Mouse (Mus musculus) liver, embryonic 14.5 days (tissue): ENCODE data around the gene Lyst.

Source experiments
- CTCF ChIP-seq: IDR thresholded peaks from 2 replicates; pipeline ENCODE4 v1.5.1; 2016; ENCODE audit warnings: antibody characterized with exemption, low read depth, control low read depth
- EP300 ChIP-seq: IDR thresholded peaks from 2 replicates; pipeline ENCODE4 v1.6.1; 2016; ENCODE audit warnings: antibody characterized with exemption, low read depth

DNA sequence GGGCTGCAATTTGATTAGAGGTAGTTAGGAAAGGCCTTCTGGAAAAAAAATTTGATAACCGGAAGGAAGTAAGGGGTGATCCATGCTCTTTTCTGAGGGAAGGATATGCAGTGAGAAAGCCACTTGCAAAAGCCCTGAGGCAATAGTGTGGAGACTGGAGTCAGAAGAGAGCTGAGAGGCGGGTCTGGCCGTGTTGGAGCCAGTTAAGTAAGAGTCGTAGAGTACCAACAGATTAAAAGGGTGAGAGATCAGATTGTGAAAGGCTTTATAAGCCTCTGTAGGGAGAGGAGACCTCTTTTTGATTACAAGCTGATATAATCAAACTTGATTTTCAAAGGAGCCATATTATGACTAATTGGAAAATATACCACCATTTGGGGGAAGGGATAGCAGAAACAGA, 1.7 kb downstream of the Lyst start:
- TF ChIP-seq CTCF = no peak
- TF ChIP-seq EP300 = no peak
